Mouse (Mus musculus) liver, adult 2 months (tissue): ENCODE measurements around the gene R3hcc1l.

Source experiments
- CTCF ChIP-seq: fragments of 200-500 bp; IDR thresholded peaks from 2 replicates; pipeline ENCODE4 v1.5.1; 2011; ENCODE audit warnings: low read depth, low read length, control low read depth
- POLR2A ChIP-seq: fragments of 200-500 bp; IDR thresholded peaks from 2 replicates; pipeline ENCODE4 v1.6.1; 2011; ENCODE audit warnings: low read length, control low read depth; ENCODE audit not compliant: insufficient read depth; ENCODE audit errors: extremely low read depth

DNA sequence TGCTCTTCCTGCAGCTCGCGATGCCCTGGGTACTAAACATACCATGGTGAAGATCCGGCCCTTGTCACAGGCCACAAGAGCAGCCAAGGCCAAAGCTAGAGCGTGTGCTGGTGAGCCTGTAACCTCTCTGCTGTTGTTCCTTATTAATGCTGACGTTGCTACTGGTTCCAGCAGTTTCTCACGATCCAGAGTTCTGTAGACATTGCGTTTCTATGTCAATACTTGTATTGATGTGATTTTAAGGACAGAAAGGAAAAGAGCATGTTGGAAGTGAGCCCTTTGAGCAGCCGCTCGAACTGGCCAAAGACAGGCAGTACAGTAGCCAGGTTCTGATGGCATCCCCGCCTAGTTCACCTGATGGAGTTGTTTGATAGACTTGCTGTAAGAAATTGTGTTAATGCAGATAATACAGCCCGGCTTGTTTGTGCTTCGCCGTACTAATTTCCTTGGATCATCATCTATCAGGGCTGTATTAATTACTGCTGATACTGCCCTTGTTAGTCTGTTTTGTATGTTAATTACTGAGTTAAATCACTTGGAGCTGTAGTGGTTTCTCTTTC is 64.3 kb downstream of the R3hcc1l start:
- TF ChIP-seq CTCF (no peak), POLR2A (no peak)
